Mouse (Mus musculus): ENCODE results near the gene Trdn. TPM values are rescaled to one million over a fixed set of nuclear protein-coding genes. Genes with fewer than 3 reads are reported as not detected.

Trdn gene
- total RNA-seq (2021) = not detected in 2 replicates
- long read RNA-seq = 0 reads

DNA sequence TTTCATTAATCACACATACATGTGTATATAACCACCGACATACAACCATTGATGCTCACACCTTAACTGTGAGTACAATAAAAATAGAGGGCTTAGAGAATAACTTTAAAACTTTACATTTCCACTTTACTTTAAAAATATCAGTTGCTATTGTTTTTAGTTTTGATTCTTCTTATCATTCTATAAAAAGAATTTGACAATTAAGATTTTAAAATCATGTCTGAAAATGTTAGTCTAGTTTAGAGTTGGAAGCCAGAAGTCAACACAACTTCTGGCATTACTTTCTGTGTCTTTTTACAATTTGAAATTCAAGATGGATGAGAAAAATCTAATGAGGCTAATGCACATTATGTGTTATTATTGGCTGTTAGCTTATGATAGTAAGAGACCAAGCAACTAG is at the start of gene Trdn:
TSS of gene Trdn (plus strand) at position 301 of the 400 bp plus-strand sequence.
- no peak for DNase-seq

DNA sequence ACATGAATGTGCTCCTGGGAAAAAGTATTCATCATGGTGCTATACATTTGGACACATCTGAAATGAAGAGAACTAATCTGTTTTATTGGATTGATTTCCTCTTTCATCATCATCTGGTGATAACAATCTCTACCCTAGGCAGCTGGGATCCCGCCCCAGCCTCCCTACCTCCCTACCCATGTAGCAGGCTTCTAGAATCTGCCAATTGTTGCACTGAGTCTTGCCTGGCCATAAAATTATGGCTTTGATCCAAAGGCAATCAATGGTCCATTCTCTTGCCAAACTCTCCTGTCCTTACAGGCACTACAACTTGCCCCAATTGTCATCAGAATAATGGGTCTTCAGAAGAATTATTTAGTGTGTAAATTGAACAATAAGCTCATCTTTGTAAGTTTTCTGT is 19.6 kb upstream of the Trdn start:
- DNase-seq = no peak

DNA sequence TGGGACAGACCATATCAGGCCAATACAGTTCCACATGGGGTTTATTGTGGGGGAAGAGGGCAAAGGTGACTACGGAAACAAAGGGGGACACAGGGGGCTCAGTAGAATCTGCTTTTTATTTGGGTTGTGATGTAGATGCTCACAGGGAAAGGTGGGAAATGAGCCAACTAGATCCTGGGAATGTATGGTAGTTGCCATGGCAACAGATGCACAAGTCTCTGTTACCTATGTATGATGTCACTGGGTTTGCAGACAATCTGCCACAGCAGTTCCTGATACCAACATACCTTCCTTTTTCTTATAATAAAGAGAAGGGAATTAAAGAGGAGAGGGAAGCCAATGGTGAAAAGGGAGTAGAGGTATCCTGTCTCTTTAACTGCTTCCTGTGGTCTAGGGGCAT is 14.8 kb upstream of the Trdn start:
- no peak for DNase-seq

DNA sequence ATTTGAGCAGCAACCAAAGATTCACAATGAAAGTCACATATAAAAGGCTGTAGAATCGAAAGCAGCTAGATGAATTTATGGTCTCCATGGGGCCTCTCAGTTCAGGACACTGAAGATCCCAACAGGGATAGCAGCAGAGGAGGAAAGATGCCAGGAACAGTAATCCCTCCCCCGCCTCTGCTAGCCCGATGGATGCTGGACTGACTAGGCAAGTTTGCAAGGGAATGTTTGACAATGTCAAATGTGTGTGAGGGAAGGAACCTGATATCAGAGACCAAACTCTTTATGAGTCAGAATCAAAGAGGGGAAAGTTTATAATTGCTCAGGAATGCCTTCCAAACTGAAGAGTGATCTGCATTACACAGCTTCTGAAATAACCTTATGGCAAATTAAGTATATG is 7.2 kb upstream of the Trdn start:
- DNase-seq = no peak

DNA sequence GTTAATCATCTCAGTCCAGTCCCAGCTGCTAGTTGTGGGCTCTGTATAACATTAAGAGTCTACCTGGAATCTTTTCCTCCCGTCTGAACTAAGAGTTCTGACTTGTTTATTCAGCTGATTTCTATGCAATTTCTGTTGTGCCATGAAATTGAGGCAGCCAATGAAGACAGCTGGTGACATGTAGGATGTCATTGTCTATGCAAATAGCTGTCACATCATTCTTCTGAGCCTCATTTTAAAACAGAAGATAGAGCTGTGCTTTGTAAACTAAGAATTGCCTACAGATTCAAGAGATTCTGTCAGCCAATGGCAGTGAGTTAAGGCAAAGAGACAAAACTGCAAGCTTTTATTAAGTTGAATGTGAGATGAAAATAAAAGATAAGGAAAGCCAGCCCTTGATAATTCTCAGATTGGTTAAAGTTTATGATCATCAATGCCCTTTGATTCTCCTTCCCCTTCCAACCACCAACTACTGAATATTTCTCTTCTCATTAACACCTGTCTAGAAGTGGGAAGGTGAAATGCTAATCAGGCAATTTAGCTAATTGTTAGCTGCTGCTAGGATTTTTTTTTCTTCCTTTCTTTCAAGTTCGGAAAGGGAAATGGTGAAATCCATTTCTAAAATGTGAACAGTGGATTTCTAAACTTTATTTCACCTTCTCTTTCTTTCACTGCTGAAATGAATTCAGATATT is 1.9 kb downstream of the Trdn start:
- no peak for DNase-seq

DNA sequence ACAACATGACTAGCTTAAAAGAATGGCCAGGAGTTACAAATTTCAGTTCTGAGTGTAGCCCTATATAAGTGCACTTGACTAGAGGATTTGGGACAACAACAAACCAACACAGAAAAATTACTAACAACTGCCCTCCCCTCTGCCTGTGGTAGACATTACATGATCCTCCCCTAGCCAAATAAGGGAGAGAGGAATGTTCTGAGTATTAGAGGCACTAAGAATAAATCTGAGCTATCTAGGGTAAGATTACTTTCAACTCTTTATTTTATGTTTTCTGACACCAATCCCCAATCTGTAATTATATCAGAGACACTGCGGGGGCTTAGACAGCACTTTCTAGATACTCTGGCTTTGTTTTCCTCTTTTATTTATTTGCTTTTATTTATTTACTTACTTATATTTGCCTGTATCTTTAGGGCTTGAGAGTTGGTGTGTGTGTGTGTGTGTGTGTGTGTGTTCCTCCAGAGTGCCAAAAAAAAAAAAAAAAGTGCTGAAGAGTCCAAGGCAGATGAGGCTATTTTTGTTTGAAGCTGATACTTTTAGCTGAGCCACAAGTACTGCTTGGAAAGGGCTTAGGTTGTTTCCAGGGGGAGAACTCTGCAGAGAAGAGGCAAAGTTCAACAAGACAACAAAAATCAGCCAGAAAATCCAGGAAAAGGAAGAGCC is 2.7 kb downstream of the Trdn start:
- no peak for DNase-seq

DNA sequence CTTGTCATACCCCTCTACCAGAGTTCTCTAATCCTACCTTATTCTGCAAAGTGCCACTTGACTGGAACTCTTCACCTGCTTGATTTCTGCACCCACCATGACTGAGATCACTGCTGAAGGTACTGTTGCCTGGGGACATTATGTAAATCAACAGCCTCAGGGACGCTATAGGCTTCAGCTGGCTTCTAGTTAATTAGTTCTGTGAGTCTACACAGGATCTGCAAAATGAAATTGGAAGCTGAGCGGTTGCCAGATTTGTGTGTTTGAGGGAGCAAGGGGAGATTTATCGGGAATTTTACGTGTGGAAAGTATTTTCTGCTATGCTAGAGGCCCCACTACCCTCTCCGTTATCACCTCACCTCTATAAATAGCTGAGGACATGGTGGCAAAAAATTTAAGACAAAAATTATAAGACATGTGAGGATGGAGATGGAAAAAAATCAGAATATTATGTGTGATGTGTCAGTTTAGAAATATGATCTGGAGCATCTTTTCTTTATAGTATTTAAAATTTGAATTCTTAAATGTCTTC is 3.3 kb downstream of the Trdn start:
- no peak for DNase-seq

DNA sequence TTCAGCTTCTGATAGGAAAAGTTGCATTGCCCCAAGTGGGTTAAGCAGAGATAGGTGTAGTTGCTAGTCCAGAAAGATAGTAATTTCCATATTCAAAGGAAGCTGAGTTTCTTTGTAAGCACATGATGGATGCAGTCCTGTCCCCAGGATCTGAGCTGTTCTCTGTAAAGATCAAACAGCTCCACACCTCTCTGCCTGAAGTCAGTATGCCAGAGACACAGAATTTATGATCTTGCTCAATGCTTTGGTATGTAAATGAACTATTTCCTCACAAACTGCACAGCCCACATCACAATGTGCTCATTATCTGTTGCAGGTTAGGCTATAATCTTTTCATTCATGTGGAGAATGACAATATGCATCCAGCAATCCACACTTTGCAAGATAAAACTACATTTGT is 8.0 kb downstream of the Trdn start:
- DNase-seq = no peak

DNA sequence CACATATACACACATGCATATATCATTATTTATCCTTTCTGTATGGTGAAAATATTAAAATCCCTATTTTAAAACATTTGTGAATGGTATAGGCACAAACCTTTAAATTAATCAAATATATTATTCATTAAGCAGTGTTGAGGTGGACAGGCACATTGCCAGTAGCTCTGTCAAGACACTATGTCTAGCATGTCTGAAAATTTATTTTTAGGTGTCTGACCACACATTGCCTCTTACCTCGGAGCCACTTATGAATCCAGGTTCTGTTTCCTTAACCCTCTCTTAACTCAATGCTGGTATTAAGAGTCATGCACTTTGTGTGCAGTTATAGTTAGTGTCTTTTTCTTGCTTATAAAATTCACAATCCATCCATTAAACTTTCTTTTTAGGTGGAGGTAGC is 12.0 kb downstream of the Trdn start:
- no peak for DNase-seq

DNA sequence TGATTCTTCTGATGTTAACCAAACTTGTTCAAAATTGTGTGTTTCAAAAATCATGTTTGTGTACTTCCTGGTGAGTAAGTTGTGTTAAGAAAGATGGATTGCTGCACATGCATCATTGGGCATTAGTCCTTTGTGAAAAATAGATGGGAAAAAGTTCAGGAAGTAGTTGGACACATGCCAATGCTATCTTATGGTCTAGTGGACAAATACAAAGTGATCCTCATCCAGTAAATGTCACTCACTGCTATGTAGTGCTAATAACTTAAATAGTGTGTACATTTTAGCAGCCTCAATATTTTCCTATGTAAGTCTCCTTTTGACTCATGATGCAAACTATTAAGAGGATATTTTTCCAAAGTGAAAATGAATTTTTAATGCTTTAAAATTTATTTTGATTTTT is 27.6 kb downstream of the Trdn start:
- DNase-seq = no peak

DNA sequence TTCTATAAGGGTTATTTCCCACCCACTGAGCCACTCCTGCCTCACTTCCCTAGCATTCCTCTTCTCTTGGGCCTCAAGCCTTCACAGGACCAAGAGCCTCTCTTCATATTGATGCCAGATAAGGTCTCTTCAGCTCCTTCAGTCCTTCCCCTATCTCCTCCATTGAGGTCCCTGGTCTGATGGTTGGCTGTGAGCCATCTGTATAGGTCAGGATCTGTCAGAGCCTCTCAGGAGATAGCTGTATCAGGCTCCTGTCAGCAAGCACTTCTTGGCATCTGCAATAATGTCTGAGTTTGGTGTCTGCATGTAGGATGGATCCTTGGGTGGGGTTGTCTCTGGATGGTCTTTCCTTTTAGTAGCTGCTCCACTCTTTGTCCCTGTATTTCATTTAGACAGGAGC is 42.7 kb downstream of the Trdn start:
- DNase-seq = no peak

DNA sequence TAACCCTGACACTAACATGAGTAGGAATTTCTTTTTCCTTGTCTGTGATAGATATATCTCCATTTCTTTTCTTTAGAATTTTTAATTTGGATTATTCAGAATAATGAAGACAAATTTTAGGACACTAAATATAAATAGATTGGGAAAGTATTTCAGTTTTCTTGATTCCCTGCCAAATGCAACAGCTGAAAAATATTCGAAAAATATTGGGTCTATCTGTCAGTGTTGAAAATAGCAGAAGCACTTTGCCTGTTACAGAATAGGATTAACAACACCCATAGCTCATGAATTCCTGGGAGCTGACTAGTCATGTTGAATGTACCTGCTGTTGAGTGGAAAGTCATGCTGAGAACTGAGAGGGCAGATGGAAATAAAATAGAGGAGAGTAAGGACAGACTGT is 64.6 kb downstream of the Trdn start:
- DNase-seq = no peak

DNA sequence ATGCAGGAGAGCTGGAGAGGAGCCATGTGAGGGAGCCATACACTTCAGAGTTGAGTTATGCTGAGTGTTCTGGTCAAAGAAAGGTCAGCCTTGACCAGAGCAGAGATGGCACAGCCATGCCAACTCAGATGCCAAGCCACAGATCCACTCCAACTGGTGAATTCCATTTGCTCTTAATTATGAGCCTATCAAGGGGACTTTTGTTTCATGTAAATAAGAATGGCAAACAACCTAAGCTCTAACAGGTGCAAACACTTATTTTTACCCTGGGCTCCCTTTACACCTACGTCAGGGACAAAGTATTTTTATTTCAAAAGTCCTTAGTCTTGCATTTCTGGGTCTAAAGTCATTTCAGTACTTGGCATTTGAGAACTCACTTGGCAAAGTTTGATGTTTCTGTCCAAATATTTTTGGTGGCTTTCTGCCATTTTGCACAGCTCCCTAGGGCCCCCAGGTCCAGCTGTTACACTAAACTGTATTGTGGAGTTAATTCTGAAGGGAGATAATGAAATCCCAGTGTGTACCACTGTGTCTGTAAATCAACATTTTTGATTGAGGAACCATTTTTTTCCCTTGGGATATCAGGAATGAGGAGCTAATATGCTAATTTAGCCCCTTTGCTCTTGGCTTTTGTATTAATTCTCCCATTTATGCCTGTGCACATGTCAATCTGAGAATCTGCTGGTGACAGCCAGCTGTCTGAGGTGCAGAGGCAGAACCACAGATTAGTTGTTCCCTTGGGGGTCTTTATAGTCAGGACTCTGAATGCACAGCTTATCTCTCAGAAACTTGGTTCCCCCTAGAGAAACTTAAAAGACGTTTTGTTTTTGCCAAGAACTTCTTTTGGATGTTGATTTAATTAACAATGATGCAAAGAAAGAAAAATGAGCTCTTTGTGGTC is 99.6 kb downstream of the Trdn start:
- no peak for DNase-seq

DNA sequence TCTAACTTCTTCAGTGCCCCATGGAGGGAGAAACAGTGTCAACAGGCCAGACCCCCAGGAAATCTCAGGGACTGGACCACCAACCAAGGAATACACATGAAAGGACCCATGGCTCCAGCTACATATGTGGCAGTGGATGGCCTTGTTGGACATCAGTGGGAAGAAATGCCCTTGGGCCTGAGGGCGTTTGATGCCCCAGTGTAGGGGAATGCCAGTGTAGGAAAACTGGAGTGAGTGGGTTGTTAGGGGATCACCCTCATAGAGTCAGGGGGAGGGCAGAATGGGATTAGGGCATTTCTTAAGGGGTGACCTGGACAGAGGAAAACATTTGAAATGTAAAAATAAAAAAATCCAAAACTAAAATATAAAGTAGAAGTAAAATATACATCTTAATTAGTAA is 108.7 kb downstream of the Trdn start:
- DNase-seq = no peak

DNA sequence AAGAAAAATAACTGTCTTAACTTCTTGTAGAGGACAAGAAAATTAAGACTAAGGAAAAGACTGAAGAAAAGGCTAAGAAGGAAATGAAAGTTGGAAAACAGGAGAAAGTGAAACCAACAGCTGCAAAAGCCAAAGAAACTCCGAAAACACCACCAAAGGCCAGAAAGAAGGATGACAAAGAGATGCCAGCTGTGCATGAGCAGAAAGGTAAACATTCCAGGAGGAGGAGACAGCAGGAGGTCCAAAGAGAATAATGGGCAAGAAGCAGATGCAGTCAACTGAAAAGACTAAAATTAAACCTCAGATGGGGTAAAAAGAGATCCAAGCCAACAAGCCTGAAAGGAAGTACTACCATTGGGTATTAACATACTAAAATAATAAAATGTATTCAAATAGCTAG is 115.6 kb downstream of the Trdn start:
- no peak for DNase-seq

DNA sequence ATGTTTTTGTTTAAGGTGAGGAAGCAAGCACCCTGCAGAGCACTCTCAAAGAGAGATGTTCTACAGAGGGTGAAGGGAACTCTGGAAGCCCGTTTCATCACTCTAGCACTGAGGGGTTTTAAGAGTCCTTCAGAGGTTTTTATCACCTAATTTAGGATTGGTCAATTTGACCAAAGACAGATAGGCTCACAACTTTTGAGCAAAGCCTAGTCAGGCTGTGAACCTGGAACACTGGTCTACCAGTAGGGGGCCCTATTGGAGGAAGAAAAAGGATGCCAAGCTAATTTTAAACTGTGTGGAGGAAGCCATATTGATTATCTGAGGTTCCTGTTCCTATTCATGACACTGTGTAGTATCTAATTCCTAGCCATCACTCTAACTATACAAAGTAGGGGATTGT is 117.9 kb downstream of the Trdn start:
- no peak for DNase-seq

DNA sequence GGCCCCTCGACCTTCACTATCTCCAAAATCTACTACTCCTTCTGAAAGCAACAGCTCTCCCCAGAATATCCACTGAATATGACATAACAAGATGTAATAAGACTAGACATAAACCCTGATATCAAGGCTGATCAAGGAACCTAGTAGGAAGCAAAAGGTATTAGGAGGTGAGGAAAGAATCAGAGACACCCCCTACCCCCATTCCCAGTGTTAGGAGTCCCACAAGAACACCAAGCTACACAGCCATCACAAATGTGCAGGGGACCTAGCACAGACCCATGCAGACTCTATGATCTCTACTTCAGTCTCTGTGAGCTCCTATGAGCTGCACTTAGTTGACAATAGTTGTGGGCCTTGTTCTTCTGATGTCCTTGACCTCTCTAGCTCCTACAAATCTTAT is 130.1 kb downstream of the Trdn start:
- no peak for DNase-seq

DNA sequence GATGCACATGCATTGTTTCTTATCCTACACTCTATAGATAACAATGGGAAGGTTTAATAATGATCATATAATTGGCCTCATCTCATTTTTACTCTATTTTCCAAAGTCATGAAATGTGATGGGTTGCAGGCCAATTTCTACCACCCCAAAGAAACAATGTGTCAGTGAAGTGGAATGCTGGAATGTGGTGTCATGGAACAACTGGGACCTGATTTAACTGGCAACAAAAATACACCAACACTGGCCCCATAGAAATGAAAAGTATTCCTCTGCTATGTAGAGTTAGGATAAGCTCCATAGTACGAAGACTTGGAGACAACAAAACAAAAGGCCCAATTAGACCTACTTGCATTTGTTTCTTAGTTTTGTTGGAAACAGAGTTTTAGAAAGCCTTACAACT is 173.6 kb downstream of the Trdn start:
- no peak for DNase-seq

DNA sequence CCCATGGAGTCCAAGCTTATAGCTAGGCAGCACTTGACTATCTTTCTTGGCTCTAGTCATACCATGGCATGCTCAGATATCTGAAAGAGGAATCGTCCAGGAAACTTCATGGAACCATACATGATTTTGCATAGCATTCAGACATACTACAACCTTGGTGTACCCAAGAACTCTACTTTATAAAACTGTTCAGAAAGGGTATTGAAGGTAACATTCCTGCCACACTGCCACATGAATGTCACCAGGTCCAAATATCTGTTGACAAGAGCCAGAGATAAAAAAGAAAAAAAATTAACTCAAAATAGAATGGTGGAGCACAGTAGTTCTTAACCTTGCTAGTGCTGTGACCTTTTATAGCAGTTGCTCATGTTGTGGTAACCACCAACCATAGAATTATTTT is 175.8 kb downstream of the Trdn start:
- no peak for DNase-seq

DNA sequence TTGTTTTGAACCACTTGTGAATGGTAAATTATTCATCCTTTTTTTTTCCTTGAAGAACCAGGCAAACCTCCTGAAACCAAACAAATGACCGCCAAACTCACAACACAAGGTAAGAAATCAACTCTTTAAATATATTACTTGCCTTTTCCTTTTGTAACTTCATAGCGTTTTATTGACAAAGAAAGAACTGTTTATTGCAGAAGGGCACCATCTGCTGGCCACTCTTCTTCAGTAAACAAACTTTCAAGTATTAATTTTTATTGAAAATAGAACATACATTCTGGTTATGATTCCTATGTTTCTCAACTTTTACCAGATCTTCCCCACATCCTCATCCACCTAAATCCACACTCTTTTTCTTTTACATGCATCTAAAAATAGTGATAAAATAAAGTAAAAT is 224.6 kb downstream of the Trdn start:
- DNase-seq = peak; percentile 9

DNA sequence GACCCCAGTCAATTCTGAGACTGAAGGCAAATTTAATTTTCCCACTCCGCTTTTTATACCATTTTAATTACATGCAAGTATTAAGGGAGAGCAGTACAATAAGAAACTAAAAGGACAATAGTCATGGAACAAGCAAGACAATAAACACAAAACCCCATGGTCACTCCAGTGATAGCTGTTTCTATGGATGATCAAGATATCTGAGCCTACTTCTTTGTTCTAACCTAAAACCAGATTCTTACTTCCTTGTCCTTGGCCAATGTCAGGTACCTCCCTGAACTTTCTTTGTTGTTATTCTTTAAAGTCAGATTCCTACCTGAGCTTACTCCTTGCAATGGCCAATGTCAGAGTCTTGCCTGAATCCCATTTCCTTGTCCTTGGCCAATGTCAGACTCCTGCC is 272.7 kb downstream of the Trdn start:
- no peak for DNase-seq

DNA sequence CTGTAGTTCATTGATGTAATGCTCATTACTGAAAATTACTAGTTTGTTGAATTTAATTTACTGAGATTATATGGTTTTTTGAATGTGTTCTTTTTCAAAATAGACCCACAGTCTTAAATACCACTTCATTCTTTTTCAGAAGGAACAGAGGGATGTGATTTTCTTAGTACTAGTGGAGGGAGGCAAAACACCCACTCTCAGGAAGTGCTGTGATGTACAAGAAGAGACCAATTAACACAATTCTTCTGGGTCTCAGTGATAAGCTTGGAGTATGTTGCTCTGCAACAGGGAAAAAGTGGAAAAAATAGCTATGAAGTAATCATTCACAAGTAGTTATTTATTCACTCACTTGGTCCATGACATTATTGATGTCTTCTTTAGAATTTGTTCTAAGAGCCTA is 286.2 kb downstream of the Trdn start:
- no peak for DNase-seq

DNA sequence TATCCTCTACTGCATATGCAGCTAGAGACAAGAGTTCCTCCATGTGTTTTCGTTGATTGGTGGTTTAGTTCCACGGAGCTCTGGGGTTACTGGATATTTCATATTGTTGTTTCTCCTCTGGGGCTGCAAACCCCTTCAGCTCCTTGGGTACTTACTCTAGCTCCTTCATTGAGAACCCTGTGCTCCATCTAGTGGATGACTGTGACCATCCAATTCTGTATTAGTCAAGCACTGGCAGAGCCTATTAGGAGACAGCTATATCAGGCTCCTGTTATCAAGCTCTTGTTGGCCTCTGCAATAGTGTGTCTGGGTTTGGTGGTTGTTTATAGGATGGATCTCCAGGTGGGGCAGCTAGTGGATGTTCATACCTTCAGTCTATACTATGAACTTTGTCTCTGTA is 290.2 kb downstream of the Trdn start:
- no peak for DNase-seq

All from adrenal gland, postnatal 25 days (tissue).